Mouse (Mus musculus): ENCODE measurements at regions not wholly inside any gene's neighbourhood (a gene's known extent, or its start where the extent isn't known, plus 50 kb on each side); places are given as distances from the start of the nearest gene placed in this dataset.

DNA sequence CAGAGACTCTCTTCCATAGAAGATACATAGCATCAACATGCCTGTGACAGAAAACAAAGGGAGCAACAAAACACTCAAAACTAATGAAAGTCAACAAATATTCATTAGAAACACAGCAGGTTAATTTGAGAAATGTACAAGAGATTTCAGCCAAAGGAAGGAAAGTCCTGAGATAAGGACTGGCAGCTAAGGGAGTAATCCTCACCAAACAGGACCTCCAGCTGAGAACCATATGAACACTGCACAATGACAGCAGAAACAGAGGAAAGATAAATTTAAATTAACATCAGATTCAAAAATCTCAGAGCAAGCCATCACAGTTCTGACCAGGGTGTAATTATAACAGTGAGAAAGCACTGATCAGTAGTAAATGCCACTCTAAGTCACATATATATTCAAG lies 1060.6 kb downstream of the Tlr4 start:
- Histone ChIP-seq H3K4me1 (replicated peaks; ENCODE audit: control insufficient read depth in 2 of 2, insufficient read depth in 2 of 2, low read length in 1 of 2) (no peaks in the 10 kb centered on the region), H3K27ac (no peak overlapping the region), H3K4me3 (ENCODE audit: insufficient read depth in 1 of 2, low read depth in 2 of 2, low read length in 2 of 2) (no peak overlapping the region), H3K36me3 (replicated peaks; ENCODE audit: control insufficient read depth, insufficient read depth, low read depth) (no peaks in the 10 kb centered on the region), H3K27me3 (ENCODE audit: control insufficient read depth, insufficient read depth, low read length) (no peaks in the 10 kb centered on the region), H3K9me3 (ENCODE audit: control insufficient read depth, low read length) (no peaks in the 10 kb centered on the region), H3K9ac (replicated peaks) (no peak overlapping the region), H3K4me2 (ENCODE audit: low read depth) (no peak overlapping the region)
- no peak for DNase-seq (ENCODE audit: low read depth in 3 of 3, low spot score in 3 of 3)
- TF ChIP-seq EP300 (IDR thresholded peaks at IDR 0.05; ENCODE audit: low read depth) (no peak), CTCF (IDR thresholded peaks at IDR 0.05; ENCODE audit: low read depth) (no peak)
- no peak for ATAC-seq (ENCODE audit: insufficient read depth)

- no peak overlapping the region for H3K9ac ChIP-seq (replicated peaks)
- no peaks in the 10 kb centered on the region for H3K4me1 ChIP-seq (replicated peaks; ENCODE audit: control insufficient read depth in 2 of 2, insufficient read depth in 2 of 2, low read length in 1 of 2)
- no peak overlapping the region for H3K27ac ChIP-seq
- no peak for TF ChIP-seq CTCF (IDR thresholded peaks at IDR 0.05; ENCODE audit: low read depth)
- no peak for TF ChIP-seq EP300 (IDR thresholded peaks at IDR 0.05; ENCODE audit: low read depth)
- no peaks in the 10 kb centered on the region for H3K9me3 ChIP-seq (ENCODE audit: control insufficient read depth, low read length)
- no peak overlapping the region for H3K4me2 ChIP-seq (ENCODE audit: low read depth)
- no peak overlapping the region for H3K4me3 ChIP-seq (ENCODE audit: insufficient read depth in 1 of 2, low read depth in 2 of 2, low read length in 2 of 2)
- no peak for ATAC-seq (ENCODE audit: insufficient read depth)
- H3K36me3 ChIP-seq (replicated peaks; ENCODE audit: control insufficient read depth, insufficient read depth, low read depth), result no peaks in the 10 kb centered on the region
- no peak for DNase-seq (ENCODE audit: low read depth in 3 of 3, low spot score in 3 of 3)
- no peaks in the 10 kb centered on the region for H3K27me3 ChIP-seq (ENCODE audit: control insufficient read depth, insufficient read depth, low read length)
Measured at GRCm38 (mm10) chr4:67885204-67885603, 1057.8 kb downstream of the Tlr4 start.

DNA sequence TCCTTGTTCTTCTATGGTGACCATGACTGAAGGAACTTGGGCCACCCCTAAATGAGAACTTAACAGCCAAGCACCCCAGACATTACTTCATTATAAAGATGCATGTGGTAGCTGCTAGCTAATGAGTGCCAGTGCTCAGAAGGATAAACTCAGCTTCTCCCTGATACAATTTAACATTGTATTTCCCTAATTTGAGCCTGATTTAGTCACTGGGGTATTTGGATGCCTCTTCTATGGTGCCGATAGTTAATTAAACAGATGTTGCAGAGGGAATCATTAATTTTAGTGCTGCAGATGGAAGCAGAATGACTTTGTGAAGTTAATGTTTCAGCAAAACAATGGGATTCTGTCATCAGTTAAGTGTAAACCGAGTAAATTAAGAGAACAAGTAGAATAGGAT lies 1034.8 kb downstream of the Tlr4 start:
- Histone ChIP-seq H3K4me2 (ENCODE audit: low read depth) (no peak overlapping the region), H3K4me1 (replicated peaks; ENCODE audit: control insufficient read depth in 2 of 2, insufficient read depth in 2 of 2, low read length in 1 of 2) (no peaks in the 10 kb centered on the region), H3K9me3 (ENCODE audit: control insufficient read depth, low read length) (no peaks in the 10 kb centered on the region), H3K27me3 (ENCODE audit: control insufficient read depth, insufficient read depth, low read length) (no peaks in the 10 kb centered on the region), H3K4me3 (ENCODE audit: insufficient read depth in 1 of 2, low read depth in 2 of 2, low read length in 2 of 2) (no peak overlapping the region), H3K27ac (no peak overlapping the region), H3K9ac (replicated peaks) (no peak overlapping the region), H3K36me3 (replicated peaks; ENCODE audit: control insufficient read depth, insufficient read depth, low read depth) (no peaks in the 10 kb centered on the region)
- DNase-seq (ENCODE audit: low read depth in 3 of 3, low spot score in 3 of 3), result no peak
- TF ChIP-seq EP300 (IDR thresholded peaks at IDR 0.05; ENCODE audit: low read depth) (no peak), CTCF (IDR thresholded peaks at IDR 0.05; ENCODE audit: low read depth) (no peak)
- no peak for ATAC-seq (ENCODE audit: insufficient read depth)
- WGBS (ENCODE audit: insufficient replicate concordance), result 70% methylated on average over 2 of the region's 2 CpGs

- Histone ChIP-seq H3K4me1 (replicated peaks; ENCODE audit: control insufficient read depth in 2 of 2, insufficient read depth in 2 of 2, low read length in 1 of 2) (no peaks in the 10 kb centered on the region), H3K27me3 (ENCODE audit: control insufficient read depth, insufficient read depth, low read length) (no peaks in the 10 kb centered on the region), H3K4me2 (ENCODE audit: low read depth) (no peak overlapping the region), H3K9ac (replicated peaks) (no peak overlapping the region), H3K9me3 (ENCODE audit: control insufficient read depth, low read length) (no peaks in the 10 kb centered on the region), H3K27ac (no peak overlapping the region), H3K36me3 (replicated peaks; ENCODE audit: control insufficient read depth, insufficient read depth, low read depth) (no peaks in the 10 kb centered on the region), H3K4me3 (ENCODE audit: insufficient read depth in 1 of 2, low read depth in 2 of 2, low read length in 2 of 2) (no peak overlapping the region)
- DNase-seq (ENCODE audit: low read depth in 3 of 3, low spot score in 3 of 3) (no peak), ATAC-seq (ENCODE audit: insufficient read depth) (no peak)
- WGBS (ENCODE audit: insufficient replicate concordance), result 50% methylated on average over 1 of the region's 1 CpGs
- no peak for TF ChIP-seq EP300 (IDR thresholded peaks at IDR 0.05; ENCODE audit: low read depth)
- TF ChIP-seq CTCF (IDR thresholded peaks at IDR 0.05; ENCODE audit: low read depth), result no peak
Measured at GRCm38 (mm10) chr4:67861801-67862200, 1034.4 kb downstream of the Tlr4 start.

- H3K9me3 ChIP-seq (ENCODE audit: control insufficient read depth, low read length), result no peaks in the 10 kb centered on the region
- no peak overlapping the region for H3K4me2 ChIP-seq (ENCODE audit: low read depth)
- 57% methylated on average over 4 of the region's 4 CpGs for WGBS (ENCODE audit: insufficient replicate concordance)
- no peak for ATAC-seq (ENCODE audit: insufficient read depth)
- H3K4me1 ChIP-seq (replicated peaks; ENCODE audit: control insufficient read depth in 2 of 2, insufficient read depth in 2 of 2, low read length in 1 of 2), result no peaks in the 10 kb centered on the region
- H3K9ac ChIP-seq (replicated peaks), result no peak overlapping the region
- DNase-seq (ENCODE audit: low read depth in 3 of 3, low spot score in 3 of 3), result no peak
- H3K27ac ChIP-seq, result no peak overlapping the region
- TF ChIP-seq CTCF (IDR thresholded peaks at IDR 0.05; ENCODE audit: low read depth), result no peak
- no peaks in the 10 kb centered on the region for H3K36me3 ChIP-seq (replicated peaks; ENCODE audit: control insufficient read depth, insufficient read depth, low read depth)
- no peak overlapping the region for H3K4me3 ChIP-seq (ENCODE audit: insufficient read depth in 1 of 2, low read depth in 2 of 2, low read length in 2 of 2)
- H3K27me3 ChIP-seq (ENCODE audit: control insufficient read depth, insufficient read depth, low read length), result no peaks in the 10 kb centered on the region
Measured at GRCm38 (mm10) chr4:67853001-67853400, 1025.6 kb downstream of the Tlr4 start.

GRCm38 (mm10) chr4:67833397-67833796 lies 1006.0 kb downstream of the Tlr4 start:
- whole genome bisulfite sequencing (ENCODE audit: insufficient replicate concordance), result 52% methylated on average over 4 of the region's 4 CpGs
- Histone ChIP-seq H3K4me1 (replicated peaks; ENCODE audit: control insufficient read depth in 2 of 2, insufficient read depth in 2 of 2, low read length in 1 of 2) (no peaks in the 10 kb centered on the region), H3K27ac (no peak overlapping the region), H3K4me2 (ENCODE audit: low read depth) (no peak overlapping the region), H3K9me3 (ENCODE audit: control insufficient read depth, low read length) (no peaks in the 10 kb centered on the region), H3K36me3 (replicated peaks; ENCODE audit: control insufficient read depth, insufficient read depth, low read depth) (no peaks in the 10 kb centered on the region), H3K9ac (replicated peaks) (no peak overlapping the region), H3K27me3 (ENCODE audit: control insufficient read depth, insufficient read depth, low read length) (no peaks in the 10 kb centered on the region), H3K4me3 (ENCODE audit: insufficient read depth in 1 of 2, low read depth in 2 of 2, low read length in 2 of 2) (no peak overlapping the region)
- ATAC-seq (ENCODE audit: insufficient read depth) (no peak), DNase-seq (ENCODE audit: low read depth in 3 of 3, low spot score in 3 of 3) (no peak)
- TF ChIP-seq EP300 (IDR thresholded peaks at IDR 0.05; ENCODE audit: low read depth), result no peak
- TF ChIP-seq CTCF (IDR thresholded peaks at IDR 0.05; ENCODE audit: low read depth), result no peak

All from liver, embryonic 14.5 days (tissue).